Mouse (Mus musculus): Measurements from ENCODE around the gene H3f3a. TPM values are rescaled to one million over a fixed set of nuclear protein-coding genes. Genes with fewer than 3 reads are reported as not detected.
"Not testable (repeated sequence)": the region's sequence is repeated elsewhere in the genome, so short reads cannot be mapped to it uniquely, and the experiment has no call there.

H3f3a gene
- total and polyA plus RNA-seq, 2 experiments from 2014 or later: 1,334 to 1,977 TPM

DNA sequence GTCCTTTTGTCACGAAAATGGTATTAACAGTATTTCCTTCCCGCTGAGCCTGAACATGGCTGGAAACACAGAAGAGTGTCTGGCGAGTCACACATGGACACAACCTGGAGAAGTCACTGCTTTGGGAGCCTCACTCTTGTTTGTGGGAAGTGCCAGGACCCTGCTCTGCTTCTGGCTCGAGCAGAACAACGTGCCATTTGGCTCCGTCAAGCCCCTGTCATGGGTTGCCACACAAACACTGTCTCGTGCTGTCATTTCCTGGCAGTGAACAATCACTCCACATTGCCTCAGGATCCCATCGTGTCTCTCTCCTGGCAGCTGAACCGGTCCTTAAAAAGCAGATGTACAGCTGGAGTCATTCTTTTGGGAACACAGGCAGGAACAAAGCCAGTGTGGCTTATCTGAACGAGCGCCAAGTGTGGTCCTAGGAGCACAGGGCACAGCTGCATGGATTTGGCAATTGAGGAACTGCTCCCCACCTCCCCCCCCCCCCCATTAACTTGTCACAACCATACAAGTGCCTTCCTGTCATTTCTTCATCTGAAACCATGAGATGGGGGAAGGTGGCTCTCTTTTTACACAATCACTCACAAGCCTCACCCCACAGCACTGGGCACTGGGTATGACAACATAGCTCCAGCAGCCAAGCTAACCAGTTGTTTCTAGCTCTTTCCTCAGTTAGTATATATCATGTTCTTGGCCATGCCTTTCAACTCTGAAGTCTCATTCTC lies 34.9 kb upstream of the H3f3a start:
- peaks cover 26% of the 10 kb centered on the region for H3K4me1 ChIP-seq (ENCODE audit: insufficient read depth, low read length)

DNA sequence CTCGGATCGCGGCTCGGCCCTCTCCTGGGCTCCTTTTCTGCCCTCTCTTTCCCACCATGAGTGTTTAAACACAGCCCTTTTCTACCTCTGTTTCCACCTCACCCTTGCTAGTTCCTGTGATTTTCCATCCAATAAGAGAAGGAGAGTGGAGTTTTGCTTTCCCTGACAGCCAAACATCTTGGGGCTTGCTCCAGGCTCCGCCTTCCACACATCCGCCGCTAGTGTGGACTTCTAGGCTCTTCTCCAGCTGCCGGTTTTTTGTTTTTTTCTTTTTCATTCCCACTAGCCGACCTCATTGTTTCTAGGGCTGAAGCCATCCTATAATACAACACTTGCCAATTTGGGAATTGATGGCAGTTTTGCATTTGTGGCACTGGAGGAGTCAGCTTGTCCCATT lies 34.4 kb upstream of the H3f3a start:
- DNase-seq (ENCODE audit: low spot score) (peak; percentile 90), ATAC-seq (peak; percentile 55)
- H3K27ac ChIP-seq: peak overlapping the region; percentile 99
- WGBS: 2% methylated on average over 9 of the region's 9 CpGs
- H3K9me3 ChIP-seq (ENCODE audit: low read length): no peaks in the 10 kb centered on the region
- peak overlapping the region; percentile 50 for H3K9ac ChIP-seq (replicated peaks; ENCODE audit: low read length)
- H3K27me3 ChIP-seq (ENCODE audit: insufficient read depth, low read length): no peaks in the 10 kb centered on the region
- no peaks in the 10 kb centered on the region for H3K36me3 ChIP-seq (ENCODE audit: insufficient read depth, low read length)
- peak overlapping the region; percentile 21; the same call in 1 of the 2 replicates for H3K4me3 ChIP-seq (ENCODE audit: low read length)
- H3K4me2 ChIP-seq (ENCODE audit: low read depth, low read length): peak overlapping the region; percentile 62
- H3K4me1 ChIP-seq (ENCODE audit: insufficient read depth, low read length): peaks cover 26% of the 10 kb centered on the region
- peak; percentile 2; the same call in 1 of the 2 replicates for TF ChIP-seq CTCF (IDR thresholded peaks at IDR 0.05; ENCODE audit: low read depth)

More for the DNA sequence above, 34.9 kb upstream of the H3f3a start:
- H3K27ac ChIP-seq: peak overlapping the region; percentile 99
- peak; percentile 50 for ATAC-seq
- peak overlapping the region; percentile 62 for H3K4me2 ChIP-seq (ENCODE audit: low read depth, low read length)
- 1% methylated on average over 11 of the region's 11 CpGs for WGBS
- H3K9me3 ChIP-seq (ENCODE audit: low read length): no peaks in the 10 kb centered on the region
- H3K9ac ChIP-seq (replicated peaks; ENCODE audit: low read length): peak overlapping the region; percentile 50
- TF ChIP-seq CTCF (IDR thresholded peaks at IDR 0.05; ENCODE audit: low read depth): no peak
- no peaks in the 10 kb centered on the region for H3K36me3 ChIP-seq (ENCODE audit: insufficient read depth, low read length)
- H3K27me3 ChIP-seq (ENCODE audit: insufficient read depth, low read length): no peaks in the 10 kb centered on the region
- DNase-seq (ENCODE audit: low spot score): peak; percentile 83
- H3K4me3 ChIP-seq (ENCODE audit: low read length): 0 out of 2 replicates have a peak overlapping the region, but pooled peaks have one; percentile 21

DNA sequence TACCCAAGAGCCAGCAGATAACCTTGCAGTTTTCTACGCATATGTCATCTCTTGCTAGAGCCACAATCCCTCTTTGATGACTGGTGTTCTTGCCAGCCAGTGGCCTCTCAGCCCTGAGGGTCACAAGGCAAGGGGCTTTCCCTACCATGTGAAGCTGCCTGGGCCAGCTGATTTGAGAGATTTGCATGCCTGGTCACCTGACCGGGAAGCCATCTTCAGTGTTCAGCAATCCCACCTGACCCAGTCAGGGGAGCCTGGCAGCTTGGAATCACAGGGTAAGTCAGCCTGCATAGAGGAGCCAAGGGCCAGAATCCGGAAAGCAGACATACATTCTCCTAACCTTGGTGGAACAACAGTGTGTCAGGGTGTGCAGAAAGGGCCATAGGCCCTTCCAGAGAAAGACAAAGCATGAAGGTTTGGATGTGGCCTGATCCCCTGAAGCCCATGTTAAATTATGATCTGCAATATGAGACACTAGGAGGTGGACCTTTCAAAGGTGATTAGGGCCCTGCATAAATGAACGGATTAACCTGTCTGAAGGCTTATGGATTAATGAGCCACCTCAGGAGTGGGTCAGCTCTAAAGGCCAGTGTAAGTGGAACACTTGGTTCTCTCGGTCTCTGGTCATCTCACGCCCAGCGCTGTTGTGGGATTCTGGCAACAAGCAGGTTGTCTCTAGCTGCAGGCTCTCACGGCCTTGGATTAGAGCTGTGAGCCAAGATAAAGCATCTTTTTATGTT lies 28.0 kb upstream of the H3f3a start:
- Histone ChIP-seq H3K27me3 (ENCODE audit: insufficient read depth, low read length) (no peaks in the 10 kb centered on the region), H3K9me3 (ENCODE audit: low read length) (no peaks in the 10 kb centered on the region), H3K4me1 (ENCODE audit: insufficient read depth, low read length) (no peaks in the 10 kb centered on the region), H3K36me3 (ENCODE audit: insufficient read depth, low read length) (no peaks in the 10 kb centered on the region), H3K4me3 (ENCODE audit: low read length) (no peak overlapping the region), H3K27ac (no peak overlapping the region), H3K9ac (replicated peaks; ENCODE audit: low read length) (no peak overlapping the region), H3K4me2 (ENCODE audit: low read depth, low read length) (no peak overlapping the region)
- TF ChIP-seq CTCF (IDR thresholded peaks at IDR 0.05; ENCODE audit: low read depth): no peak
- 85% methylated on average over 8 of the region's 8 CpGs for WGBS
- DNase-seq (ENCODE audit: low spot score): no peak
- no peak for ATAC-seq

DNA sequence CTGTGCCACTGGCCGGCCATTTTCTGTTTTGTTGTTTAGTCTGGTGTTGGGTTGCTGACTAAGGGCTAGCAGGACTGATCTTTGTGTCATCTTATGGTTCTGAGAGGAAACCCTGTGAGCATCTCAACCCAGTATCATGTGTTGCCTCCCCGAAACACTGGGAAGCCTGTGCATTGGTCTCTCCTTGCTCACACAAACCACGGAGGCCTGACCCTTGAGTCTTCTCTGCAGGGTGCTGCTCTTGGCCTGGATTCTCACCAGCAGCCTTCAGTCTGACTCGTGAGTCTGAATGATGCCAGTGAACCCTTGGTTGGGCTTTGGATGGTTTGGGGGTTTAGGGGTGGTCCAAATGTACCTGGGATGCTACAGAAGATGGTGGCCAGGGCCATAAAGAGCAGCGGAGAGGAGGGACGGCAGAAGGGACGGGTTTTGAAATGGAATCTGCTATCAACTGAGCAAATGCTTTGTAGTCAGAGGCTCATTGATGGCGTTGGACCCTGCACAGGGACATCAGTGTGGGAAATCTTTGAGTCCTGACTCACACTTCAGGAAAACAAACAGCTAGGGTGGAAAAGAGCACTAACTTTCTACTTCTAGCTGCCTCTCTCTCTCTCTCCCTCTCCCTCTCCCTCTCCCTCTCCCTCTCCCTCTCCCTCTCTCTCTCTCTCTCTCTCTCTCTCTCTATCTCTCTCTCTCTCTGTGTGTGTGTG lies 25.6 kb upstream of the H3f3a start:
- no peak for TF ChIP-seq CTCF (IDR thresholded peaks at IDR 0.05; ENCODE audit: low read depth)
- Histone ChIP-seq H3K27ac (no peak overlapping the region), H3K9me3 (ENCODE audit: low read length) (no peaks in the 10 kb centered on the region), H3K4me2 (ENCODE audit: low read depth, low read length) (no peak overlapping the region), H3K27me3 (ENCODE audit: insufficient read depth, low read length) (no peaks in the 10 kb centered on the region), H3K4me1 (ENCODE audit: insufficient read depth, low read length) (no peaks in the 10 kb centered on the region), H3K4me3 (ENCODE audit: low read length) (no peak overlapping the region), H3K36me3 (ENCODE audit: insufficient read depth, low read length) (no peaks in the 10 kb centered on the region), H3K9ac (replicated peaks; ENCODE audit: low read length) (no peak overlapping the region)
- ATAC-seq (no peak), DNase-seq (ENCODE audit: low spot score) (no peak)
- 69% methylated on average over 8 of the region's 8 CpGs for WGBS

DNA sequence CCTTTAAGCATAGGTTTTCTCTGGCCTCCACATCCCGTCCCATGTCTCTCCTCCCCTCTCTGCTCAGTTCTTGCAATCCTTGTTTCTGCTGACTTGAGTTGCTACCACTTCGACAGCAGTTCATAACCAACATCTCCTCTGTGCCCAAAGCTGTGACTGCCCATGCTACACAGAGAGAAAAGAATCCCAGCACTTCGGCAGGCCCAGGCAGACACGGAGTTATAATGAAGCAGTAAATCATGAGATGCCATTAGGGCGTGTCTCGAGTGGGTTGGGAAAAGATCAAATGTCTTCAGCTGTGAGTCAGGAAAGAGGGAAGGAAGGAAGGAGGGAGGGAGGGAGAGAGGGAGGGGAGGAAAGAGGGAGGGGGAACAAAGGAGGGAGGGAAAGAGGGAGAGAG lies 24.3 kb upstream of the H3f3a start:
- Histone ChIP-seq H3K36me3 (ENCODE audit: insufficient read depth, low read length) (no peaks in the 10 kb centered on the region), H3K27ac (no peak overlapping the region), H3K27me3 (ENCODE audit: insufficient read depth, low read length) (no peaks in the 10 kb centered on the region), H3K9ac (replicated peaks; ENCODE audit: low read length) (no peak overlapping the region), H3K4me1 (ENCODE audit: insufficient read depth, low read length) (no peaks in the 10 kb centered on the region), H3K4me3 (ENCODE audit: low read length) (no peak overlapping the region), H3K4me2 (ENCODE audit: low read depth, low read length) (no peak overlapping the region), H3K9me3 (ENCODE audit: low read length) (no peaks in the 10 kb centered on the region)
- DNase-seq (ENCODE audit: low spot score) (no peak), ATAC-seq (no peak)
- no peak for TF ChIP-seq CTCF (IDR thresholded peaks at IDR 0.05; ENCODE audit: low read depth)
- WGBS: 63% methylated on average over 6 of the region's 6 CpGs

DNA sequence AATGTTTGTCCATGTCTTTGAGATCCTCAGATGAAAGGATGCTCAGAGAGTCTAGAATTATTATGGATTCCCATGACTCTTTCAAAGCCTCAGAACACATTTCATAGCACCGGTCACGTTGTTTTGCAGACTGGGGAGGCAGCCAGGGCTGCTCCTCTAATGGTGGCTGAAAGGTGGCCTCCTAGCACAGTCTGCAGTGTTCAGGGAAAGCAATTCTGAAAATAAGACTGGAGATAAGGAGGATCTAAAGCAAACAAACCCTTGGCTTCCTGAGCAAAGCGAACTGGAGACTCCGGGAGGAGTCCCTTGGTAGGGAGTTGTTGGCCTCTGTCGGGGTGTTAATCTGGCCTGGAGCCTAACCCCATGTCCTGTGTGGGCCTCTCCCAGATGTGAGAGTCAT lies 23.4 kb upstream of the H3f3a start:
- Histone ChIP-seq H3K4me1 (ENCODE audit: insufficient read depth, low read length) (no peaks in the 10 kb centered on the region), H3K27me3 (ENCODE audit: insufficient read depth, low read length) (no peaks in the 10 kb centered on the region), H3K9ac (replicated peaks; ENCODE audit: low read length) (no peak overlapping the region), H3K9me3 (ENCODE audit: low read length) (no peaks in the 10 kb centered on the region), H3K4me3 (ENCODE audit: low read length) (no peak overlapping the region), H3K4me2 (ENCODE audit: low read depth, low read length) (no peak overlapping the region), H3K27ac (no peak overlapping the region), H3K36me3 (ENCODE audit: insufficient read depth, low read length) (no peaks in the 10 kb centered on the region)
- ATAC-seq: no peak
- TF ChIP-seq CTCF (IDR thresholded peaks at IDR 0.05; ENCODE audit: low read depth): no peak
- 89% methylated on average over 5 of the region's 5 CpGs for WGBS
- no peak for DNase-seq (ENCODE audit: low spot score)

DNA sequence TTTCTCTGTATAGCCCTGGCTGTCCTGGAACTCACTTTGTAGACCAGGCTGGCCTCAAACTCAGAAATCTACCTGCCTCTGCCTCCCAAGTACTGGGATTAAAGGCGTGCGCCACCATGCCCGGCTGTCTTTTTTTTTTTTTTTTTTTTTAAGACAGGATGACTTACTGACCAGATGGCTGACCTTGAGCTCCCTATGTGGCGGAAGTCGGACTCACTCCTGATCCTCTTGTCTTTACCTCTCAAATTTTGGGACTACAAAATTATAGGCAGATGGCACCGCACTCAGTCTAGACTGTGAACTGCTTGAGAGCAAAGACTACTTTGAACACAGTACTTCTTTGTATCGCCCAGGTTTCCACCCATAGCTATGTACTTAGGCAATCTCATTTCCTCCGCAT lies 22.7 kb upstream of the H3f3a start:
- 92% methylated on average over 8 of the region's 8 CpGs for WGBS

More for the DNA sequence above, 22.7 kb upstream of the H3f3a start:
- not testable (repeated sequence) for H3K4me1 ChIP-seq (ENCODE audit: insufficient read depth, low read length); H3K4me2 ChIP-seq (ENCODE audit: low read depth, low read length); ATAC-seq; H3K4me3 ChIP-seq (ENCODE audit: low read length); H3K27me3 ChIP-seq (ENCODE audit: insufficient read depth, low read length); H3K36me3 ChIP-seq (ENCODE audit: insufficient read depth, low read length); H3K9ac ChIP-seq (replicated peaks; ENCODE audit: low read length); H3K27ac ChIP-seq; H3K9me3 ChIP-seq (ENCODE audit: low read length); DNase-seq (ENCODE audit: low spot score)
